In genomic region chr12:85341131-85341530, GRCm38 (mm10) we compare ENCODE assay signal across 10 mouse cellular contexts. TPM values are rescaled to one million over a fixed set of nuclear protein-coding genes. Genes with fewer than 3 reads are reported as not detected.
DNase-seq lines count a peak whose midpoint lies in the region; ATAC-seq and TF ChIP-seq lines count a peak whose summit lies in the region.
"Had no signal": no experiment of that assay in that cellular context is flagged by ENCODE, and none has a peak within 500 bp of the region (broad histone marks: within the 10 kb centered on the region; RNA-seq: fewer than 3 reads in every experiment).

No protein-coding gene starts in this region.

- peaks cover 1% of the 10 kb centered on the region; the same call in 1 of the 2 replicates for H3K36me3 ChIP-seq in kidney, postnatal 0 days (ENCODE audit: insufficient read depth, low read length)
- H3K36me3 ChIP-seq in heart, postnatal 0 days (replicated peaks; ENCODE audit: control insufficient read depth, insufficient read depth, low read length), result peaks cover 32% of the 10 kb centered on the region
- H3K36me3 ChIP-seq in midbrain, embryonic 14.5 days (ENCODE audit: control insufficient read depth, insufficient read depth, low read length), result peaks cover 21% of the 10 kb centered on the region

- WGBS in kidney, postnatal 0 days, result 55% methylated on average over 1 of the region's 1 CpGs
- 27% methylated on average over 1 of the region's 1 CpGs for whole genome bisulfite sequencing in heart, postnatal 0 days
- WGBS in midbrain, embryonic 14.5 days, result 69% methylated on average over 1 of the region's 1 CpGs

- H3K27me3 ChIP-seq in kidney, postnatal 0 days (ENCODE audit: insufficient read depth, low read length), result no peaks in the 10 kb centered on the region
- no peaks in the 10 kb centered on the region for H3K27me3 ChIP-seq in heart, postnatal 0 days (ENCODE audit: control insufficient read depth, insufficient read depth, low read length)
- no peaks in the 10 kb centered on the region for H3K27me3 ChIP-seq in midbrain, embryonic 14.5 days (ENCODE audit: control insufficient read depth, insufficient read depth, low read length)
- H3K27me3 ChIP-seq: embryonic facial prominence, embryonic 15.5 days; liver, embryonic 15.5 days had no signal

- no peaks in the 10 kb centered on the region for H3K9me3 ChIP-seq in kidney, postnatal 0 days (replicated peaks; ENCODE audit: low read length)
- H3K9me3 ChIP-seq in heart, postnatal 0 days (replicated peaks; ENCODE audit: control insufficient read depth, low read length), result no peaks in the 10 kb centered on the region
- no peaks in the 10 kb centered on the region for H3K9me3 ChIP-seq in midbrain, embryonic 14.5 days (ENCODE audit: control insufficient read depth, low read length)
- H3K9me3 ChIP-seq: embryonic facial prominence, embryonic 15.5 days; liver, embryonic 15.5 days had no signal

- no peak overlapping the region for H3K4me3 ChIP-seq in kidney, postnatal 0 days (replicated peaks; ENCODE audit: low read depth, low read length)
- no peak overlapping the region for H3K4me3 ChIP-seq in heart, postnatal 0 days (ENCODE audit: low read depth, low read length)
- no peak overlapping the region for H3K4me3 ChIP-seq in midbrain, embryonic 14.5 days (replicated peaks; ENCODE audit: low read depth, low read length)
- H3K4me3 ChIP-seq: embryonic facial prominence, embryonic 15.5 days; liver, embryonic 15.5 days had no signal

- no peak overlapping the region for H3K4me2 ChIP-seq in kidney, postnatal 0 days (ENCODE audit: low read length)
- no peak overlapping the region for H3K4me2 ChIP-seq in heart, postnatal 0 days (ENCODE audit: low read depth, low read length)
- H3K4me2 ChIP-seq in midbrain, embryonic 14.5 days (ENCODE audit: low read length), result no peak overlapping the region
- H3K4me2 ChIP-seq: embryonic facial prominence, embryonic 15.5 days had no signal

- peak; percentile 92 for DNase-seq in kidney, postnatal 0 days (ENCODE audit: low spot score)
- DNase-seq in kidney, postnatal 4 days, result no peak
- peak; percentile 15 to 52 for DNase-seq in CD8-positive naive resting alpha-beta T cell, adult 2 months (ENCODE audit: low read depth in 2 of 2, low spot score in 2 of 2)
- DNase-seq in adipocyte (ENCODE audit: low spot score), result peak; percentile 85
- peak; percentile 76 for DNase-seq in heart, postnatal 0 days (ENCODE audit: low spot score)
- peak; percentile 95 for DNase-seq in midbrain, embryonic 14.5 days
- DNase-seq in right cerebral cortex, postnatal 36 days (ENCODE audit: low spot score in 2 of 2), result no peak
- DNase-seq in urinary bladder, adult 18-20 months (ENCODE audit: low spot score in 2 of 2), result no peak

- ATAC-seq in kidney, postnatal 0 days (replicated peaks; ENCODE audit: low FRiP score, low read depth), result peak; percentile 20; the same call in 1 of the 2 replicates
- no peak for ATAC-seq in heart, postnatal 0 days (ENCODE audit: insufficient read depth, low read depth)
- ATAC-seq in midbrain, embryonic 14.5 days (ENCODE audit: low FRiP score, low TSS enrichment), result no peak

- TF ChIP-seq EP300 in heart, postnatal 0 days (IDR thresholded peaks at IDR 0.05; ENCODE audit: low read depth), result no peak

- peak; percentile 82 for TF ChIP-seq CTCF in kidney, postnatal 0 days (IDR thresholded peaks at IDR 0.05; ENCODE audit: low read depth)
- peak; percentile 68 for TF ChIP-seq CTCF in heart, postnatal 0 days (IDR thresholded peaks at IDR 0.05; ENCODE audit: low read depth)

- H3K27ac ChIP-seq in kidney, postnatal 0 days, result no peak overlapping the region
- no peak overlapping the region for H3K27ac ChIP-seq in heart, postnatal 0 days (ENCODE audit: low read depth)
- H3K27ac ChIP-seq in midbrain, embryonic 14.5 days (replicated peaks; ENCODE audit: low read depth, low read length), result 0 out of 2 replicates have a peak overlapping the region, but pooled peaks have one; percentile 17
- H3K27ac ChIP-seq: embryonic facial prominence, embryonic 15.5 days had no signal

- no peak overlapping the region for H3K9ac ChIP-seq in kidney, postnatal 0 days (ENCODE audit: low read depth, low read length)
- no peak overlapping the region for H3K9ac ChIP-seq in heart, postnatal 0 days (replicated peaks; ENCODE audit: low read depth, low read length)
- H3K9ac ChIP-seq in midbrain, embryonic 14.5 days (replicated peaks; ENCODE audit: low read length), result no peak overlapping the region
- H3K9ac ChIP-seq: embryonic facial prominence, embryonic 15.5 days; liver, embryonic 15.5 days had no signal

- H3K4me1 ChIP-seq in kidney, postnatal 0 days (replicated peaks; ENCODE audit: insufficient read depth, low read length), result peaks cover 8% of the 10 kb centered on the region
- peaks cover 19% of the 10 kb centered on the region for H3K4me1 ChIP-seq in heart, postnatal 0 days (ENCODE audit: control insufficient read depth, insufficient read depth)
- peaks cover 7% of the 10 kb centered on the region; the same call in 1 of the 2 replicates for H3K4me1 ChIP-seq in midbrain, embryonic 14.5 days (ENCODE audit: control insufficient read depth, insufficient read depth, low read length)

RNA-seq across cellular contexts. Expression of gene Nek9, which starts 2.0 kb away (rescaled TPM):
- 15.5 and 16.4 TPM in 2 replicates for polyA plus RNA-seq in kidney, postnatal 0 days (2015; fragmentation: Nextera tagmentation; extraction: Ambion mirVana)
- 29.2 and 45.2 TPM in 2 replicates for total RNA-seq in heart, postnatal 0 days (2014; rRNA removed; ENCODE audit: low replicate concordance)
- 12.5 and 14.2 TPM in 2 replicates for polyA plus RNA-seq in heart, postnatal 0 days (2015; fragmentation: Nextera tagmentation; extraction: Ambion mirVana)
- 8.0 and 10.3 TPM in 2 replicates for polyA plus RNA-seq in midbrain, embryonic 14.5 days (2014; fragmentation: Nextera tagmentation; extraction: Ambion mirVana)

RNA-seq across cellular contexts. Expression of gene Tmed10, which starts 33.5 kb away (rescaled TPM):
- 357 and 372 TPM in 2 replicates for polyA plus RNA-seq in kidney, postnatal 0 days (2015; fragmentation: Nextera tagmentation; extraction: Ambion mirVana)
- 48.2 and 49.7 TPM in 2 replicates for total RNA-seq in heart, postnatal 0 days (2014; rRNA removed; ENCODE audit: low replicate concordance)
- 216 and 218 TPM in 2 replicates for polyA plus RNA-seq in heart, postnatal 0 days (2015; fragmentation: Nextera tagmentation; extraction: Ambion mirVana)
- 192 and 228 TPM in 2 replicates for polyA plus RNA-seq in midbrain, embryonic 14.5 days (2014; fragmentation: Nextera tagmentation; extraction: Ambion mirVana)

RNA-seq across cellular contexts. Expression of gene Zc2hc1c, which starts 52.7 kb away (rescaled TPM):
- 3.5 TPM in 2 replicates for polyA plus RNA-seq in kidney, postnatal 0 days (2015; fragmentation: Nextera tagmentation; extraction: Ambion mirVana)
- 0.80 and 0.85 TPM in 2 replicates for total RNA-seq in heart, postnatal 0 days (2014; rRNA removed; ENCODE audit: low replicate concordance)
- polyA plus RNA-seq in heart, postnatal 0 days (2015; fragmentation: Nextera tagmentation; extraction: Ambion mirVana), result 1.1 TPM in 2 replicates
- polyA plus RNA-seq in midbrain, embryonic 14.5 days (2014; fragmentation: Nextera tagmentation; extraction: Ambion mirVana), result 1.1 and 1.6 TPM in 2 replicates

RNA-seq across cellular contexts. Expression of gene Acyp1, which starts 52.9 kb away (rescaled TPM):
- 79.6 and 87.7 TPM in 2 replicates for polyA plus RNA-seq in kidney, postnatal 0 days (2015; fragmentation: Nextera tagmentation; extraction: Ambion mirVana)
- 18.1 and 64.2 TPM in 2 replicates for total RNA-seq in heart, postnatal 0 days (2014; rRNA removed; ENCODE audit: low replicate concordance)
- polyA plus RNA-seq in heart, postnatal 0 days (2015; fragmentation: Nextera tagmentation; extraction: Ambion mirVana), result 59.8 and 72.1 TPM in 2 replicates
- polyA plus RNA-seq in midbrain, embryonic 14.5 days (2014; fragmentation: Nextera tagmentation; extraction: Ambion mirVana), result 56.5 and 63.7 TPM in 2 replicates

Comparison
In these comparisons a context has a peak if more than half of its experiments do, and no peak if none do; other contexts are left out.
1. DNase-seq: peak in kidney, postnatal 0 days (single experiment), CD8-positive naive resting alpha-beta T cell, adult 2 months (2 of 2), adipocyte (single experiment), heart, postnatal 0 days (single experiment) and midbrain, embryonic 14.5 days (single experiment); none in kidney, postnatal 4 days (0 of 2), right cerebral cortex, postnatal 36 days (0 of 2) and urinary bladder, adult 18-20 months (0 of 2).